Mouse (Mus musculus) layer of hippocampus, adult 9-10 months (tissue): ENCODE data around the gene Camta1.

Experiments used
- DNase-seq: peaks from one replicate; pipeline ENCODE4 v3.0.0; 2022; ENCODE audit warnings: low spot score

Gene Camta1

GRCm38 (mm10) chr4:151860441-151861331 is 990 bp downstream of the Camta1 start:
- DNase-seq = no peak

GRCm38 (mm10) chr4:151859275-151859674 is 2.4 kb downstream of the Camta1 start:
- no peak for DNase-seq

GRCm38 (mm10) chr4:151853949-151854348 is 7.7 kb downstream of the Camta1 start:
- no peak for DNase-seq

- DNase-seq = no peak
These were observed 10.5 kb downstream of the Camta1 start for GRCm38 (mm10) chr4:151851179-151851578.

- DNase-seq = no peak
These were observed 19.1 kb downstream of the Camta1 start for GRCm38 (mm10) chr4:151842591-151842990.

GRCm38 (mm10) chr4:151838518-151838917 is 23.2 kb downstream of the Camta1 start:
- DNase-seq = no peak

- no peak for DNase-seq
These were observed 25.8 kb downstream of the Camta1 start for GRCm38 (mm10) chr4:151835860-151836259.

GRCm38 (mm10) chr4:151834536-151834935 is 27.1 kb downstream of the Camta1 start:
- DNase-seq = no peak

GRCm38 (mm10) chr4:151833940-151834449 is 27.7 kb downstream of the Camta1 start:
- no peak for DNase-seq

- DNase-seq = no peak
These were observed 33.8 kb downstream of the Camta1 start for GRCm38 (mm10) chr4:151827840-151828239.

- DNase-seq = no peak
These were observed 34.3 kb downstream of the Camta1 start for GRCm38 (mm10) chr4:151827356-151827755.

GRCm38 (mm10) chr4:151823963-151824362 is 37.7 kb downstream of the Camta1 start:
- DNase-seq = no peak

GRCm38 (mm10) chr4:151822986-151823385 is 38.7 kb downstream of the Camta1 start:
- DNase-seq = no peak

- no peak for DNase-seq
These were observed 43.5 kb downstream of the Camta1 start for GRCm38 (mm10) chr4:151817981-151818766.

GRCm38 (mm10) chr4:151813711-151814110 is 48.0 kb downstream of the Camta1 start:
- no peak for DNase-seq

- DNase-seq = no peak
These were observed 56.0 kb downstream of the Camta1 start for GRCm38 (mm10) chr4:151805685-151806084.

GRCm38 (mm10) chr4:151805046-151805445 is 56.6 kb downstream of the Camta1 start:
- no peak for DNase-seq

- no peak for DNase-seq
These were observed 57.5 kb downstream of the Camta1 start for GRCm38 (mm10) chr4:151804208-151804607.

- DNase-seq = no peak
These were observed 63.0 kb downstream of the Camta1 start for GRCm38 (mm10) chr4:151798630-151799029.

GRCm38 (mm10) chr4:151793694-151794093 is 68.0 kb downstream of the Camta1 start:
- DNase-seq = no peak

- no peak for DNase-seq
These were observed 74.5 kb downstream of the Camta1 start for GRCm38 (mm10) chr4:151786946-151787705.

- no peak for DNase-seq
These were observed 81.2 kb downstream of the Camta1 start for GRCm38 (mm10) chr4:151780511-151780910.
